Mouse (Mus musculus) small intestine, adult 2 months (tissue): ENCODE measurements around the gene Fbll1.

Experiments used
- CTCF ChIP-seq: fragments of 200-500 bp; IDR thresholded peaks from 2 replicates; pipeline ENCODE4 v1.5.1; 2012; ENCODE audit warnings: low read depth, mild to moderate bottlenecking, control low read depth, inconsistent platforms, low read length, moderate library complexity, mixed read lengths; ENCODE audit not compliant: insufficient replicate concordance, insufficient read length; ENCODE audit errors: extremely low read depth
- POLR2A ChIP-seq: fragments of 200-500 bp; IDR thresholded peaks from 2 replicates; pipeline ENCODE4 v1.6.1; 2012; ENCODE audit warnings: low read depth, mild to moderate bottlenecking, control low read depth, inconsistent platforms, low read length, moderate library complexity

- TF ChIP-seq CTCF (no peak), POLR2A (no peak)
Observed at GRCm38 (mm10) chr11:35816316-35816715, 17.6 kb upstream of the Fbll1 start.
